Mouse (Mus musculus): ENCODE results near the gene Ciz1. TPM values are rescaled to one million over a fixed set of nuclear protein-coding genes. Genes with fewer than 3 reads are reported as not detected.

Gene Ciz1
- polyA plus RNA-seq, 1 experiment: 252 TPM

DNA sequence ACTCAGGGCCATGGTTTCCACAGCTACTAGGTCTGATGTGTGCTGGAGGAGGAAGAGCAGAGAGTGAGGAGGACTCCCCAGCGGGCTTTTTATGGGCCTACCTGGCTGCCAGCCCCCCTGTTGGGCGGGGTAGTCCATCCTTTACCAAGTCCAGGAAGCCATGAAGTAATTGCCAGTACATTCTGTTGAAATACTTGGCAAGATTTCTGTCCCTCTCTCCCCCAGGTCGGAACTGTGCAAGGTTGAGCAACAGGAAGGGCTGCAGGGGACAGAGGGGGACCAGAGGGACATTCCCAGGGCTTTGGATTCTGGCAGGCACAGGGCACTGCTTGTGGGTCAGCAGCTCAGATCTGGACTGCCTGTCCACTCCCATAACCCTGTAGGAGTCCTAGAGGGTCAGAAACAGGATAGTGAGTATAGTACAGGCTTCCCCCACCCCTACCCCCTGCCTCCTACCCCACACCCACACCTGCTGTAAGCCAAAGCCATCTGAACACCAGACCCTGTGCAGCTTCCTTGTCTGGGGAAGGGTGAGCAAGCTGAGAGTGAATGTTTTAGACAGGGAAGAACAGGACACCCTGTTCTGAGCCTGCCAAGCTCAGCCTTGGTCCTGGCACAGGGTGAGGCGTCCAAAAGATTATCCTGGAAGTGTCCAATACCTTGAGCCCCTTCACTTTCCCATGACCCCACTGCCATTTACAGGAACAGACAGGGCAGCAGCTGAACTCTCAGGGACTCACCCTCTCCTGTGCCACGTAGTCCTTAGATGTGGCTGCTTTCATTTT, 35.8 kb downstream of the Ciz1 start, which contains the start of gene Lcn2:
TSS of gene Lcn2 (minus strand) at position 547 of the 785 bp plus-strand sequence.
- TF ChIP-seq POLR2A (IDR thresholded peaks at IDR 0.05; ENCODE audit: low read depth, low read length) (no peak), CTCF (IDR thresholded peaks at IDR 0.05; ENCODE audit: extremely low read depth, insufficient read depth, insufficient read length, insufficient replicate concordance) (no peak)
- no peak within 1 kb of the TSS for H3K27ac ChIP-seq (ENCODE audit: insufficient read depth, low read length)
- DNase-seq (ENCODE audit: low read depth in 1 of 2, low spot score in 2 of 2): no peak
- no peaks in the 10 kb centered on the region for H3K27me3 ChIP-seq (ENCODE audit: control insufficient read depth, insufficient read depth, low read length)
- 66% methylated on average over 5 of the region's 5 CpGs for WGBS
- H3K4me1 ChIP-seq (ENCODE audit: control insufficient read depth, insufficient read depth, insufficient read length): no peaks in the 10 kb centered on the region
- H3K36me3 ChIP-seq (ENCODE audit: control insufficient read depth, insufficient read depth, low read length): no peaks in the 10 kb centered on the region
- H3K4me3 ChIP-seq (ENCODE audit: extremely low read depth, insufficient read depth, insufficient read length): no peak within 1 kb of the TSS

DNA sequence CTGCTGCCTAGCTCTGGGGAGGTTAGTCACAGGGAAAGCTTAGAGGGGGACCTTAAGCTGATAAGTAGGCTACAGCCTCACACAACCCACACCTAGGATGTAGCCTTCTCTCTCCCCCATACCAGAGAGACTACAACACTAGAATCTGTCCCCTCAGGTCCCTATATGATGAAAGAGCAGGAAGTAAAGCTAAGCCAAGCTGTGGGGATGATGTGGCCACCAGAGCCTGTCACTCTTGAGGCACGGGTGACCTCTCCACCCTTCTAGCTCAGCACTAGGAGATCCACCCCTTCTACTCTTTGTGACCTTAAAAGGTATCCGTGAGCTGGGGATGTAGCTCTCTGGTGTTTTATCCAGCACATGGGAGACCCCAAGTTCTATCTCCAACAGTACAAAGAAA, 37.0 kb downstream of the Ciz1 start:
- WGBS: 62% methylated on average over 2 of the region's 2 CpGs
- Histone ChIP-seq H3K27me3 (ENCODE audit: control insufficient read depth, insufficient read depth, low read length) (no peaks in the 10 kb centered on the region), H3K27ac (ENCODE audit: insufficient read depth, low read length) (no peak overlapping the region), H3K4me3 (ENCODE audit: extremely low read depth, insufficient read depth, insufficient read length) (no peak overlapping the region), H3K36me3 (ENCODE audit: control insufficient read depth, insufficient read depth, low read length) (no peaks in the 10 kb centered on the region), H3K4me1 (ENCODE audit: control insufficient read depth, insufficient read depth, insufficient read length) (no peaks in the 10 kb centered on the region)
- no peak for DNase-seq (ENCODE audit: low read depth in 1 of 2, low spot score in 2 of 2)
- TF ChIP-seq CTCF (IDR thresholded peaks at IDR 0.05; ENCODE audit: extremely low read depth, insufficient read depth, insufficient read length, insufficient replicate concordance): no peak
- no peak for TF ChIP-seq POLR2A (IDR thresholded peaks at IDR 0.05; ENCODE audit: low read depth, low read length)

DNA sequence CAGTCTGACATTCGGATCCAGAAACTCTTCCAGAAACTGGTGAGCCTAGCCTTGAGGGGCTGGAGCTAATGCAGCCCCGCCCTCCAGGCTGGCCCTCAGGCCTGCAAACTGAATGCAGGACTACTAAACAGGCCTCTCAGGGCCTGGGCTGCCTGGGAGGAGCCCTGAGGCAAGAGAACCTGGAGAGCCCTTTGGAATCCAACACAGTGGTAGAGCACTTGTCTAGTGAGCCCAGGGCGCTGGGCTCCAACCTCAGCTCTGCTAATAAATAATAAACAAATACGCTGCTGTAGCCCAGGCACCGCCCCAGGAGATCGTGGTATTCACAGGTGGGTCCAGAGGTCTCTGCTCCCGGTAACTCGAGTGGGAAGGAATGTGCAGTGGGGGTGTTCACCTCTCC, 38.7 kb downstream of the Ciz1 start:
- 89% methylated on average over 8 of the region's 8 CpGs for WGBS
- Histone ChIP-seq H3K27me3 (ENCODE audit: control insufficient read depth, insufficient read depth, low read length) (no peaks in the 10 kb centered on the region), H3K27ac (ENCODE audit: insufficient read depth, low read length) (no peak overlapping the region), H3K36me3 (ENCODE audit: control insufficient read depth, insufficient read depth, low read length) (no peaks in the 10 kb centered on the region), H3K4me3 (ENCODE audit: extremely low read depth, insufficient read depth, insufficient read length) (no peak overlapping the region), H3K4me1 (ENCODE audit: control insufficient read depth, insufficient read depth, insufficient read length) (0 out of 2 replicates have a peak, but pooled peaks cover 2% of the 10 kb centered on the region)
- TF ChIP-seq CTCF (IDR thresholded peaks at IDR 0.05; ENCODE audit: extremely low read depth, insufficient read depth, insufficient read length, insufficient replicate concordance) (no peak), POLR2A (IDR thresholded peaks at IDR 0.05; ENCODE audit: low read depth, low read length) (no peak)
- no peak for DNase-seq (ENCODE audit: low read depth in 1 of 2, low spot score in 2 of 2)

DNA sequence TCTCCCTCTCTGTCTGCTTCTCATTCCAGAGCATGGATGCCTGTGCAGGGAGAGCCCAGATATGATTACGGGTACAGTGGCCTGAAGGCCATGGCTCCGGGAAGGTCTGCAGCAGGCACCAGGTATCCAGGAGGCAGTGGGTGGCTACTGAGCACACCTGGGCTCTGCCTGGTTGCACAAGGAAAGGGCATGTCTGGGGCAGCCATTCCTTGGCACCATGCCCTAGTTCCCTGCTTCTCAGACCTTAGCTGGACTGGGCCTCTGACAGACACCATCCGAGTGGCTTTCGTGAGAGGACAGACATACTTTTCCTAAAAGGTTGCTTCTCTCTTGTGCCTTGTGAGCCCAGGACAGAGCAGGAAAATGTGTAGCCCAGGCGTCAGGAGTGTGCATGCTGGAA, 39.9 kb downstream of the Ciz1 start:
- no peak for DNase-seq (ENCODE audit: low read depth in 1 of 2, low spot score in 2 of 2)
- no peak overlapping the region for H3K4me3 ChIP-seq (ENCODE audit: extremely low read depth, insufficient read depth, insufficient read length)
- H3K4me1 ChIP-seq (ENCODE audit: control insufficient read depth, insufficient read depth, insufficient read length): peaks cover 5% of the 10 kb centered on the region; the same call in 1 of the 2 replicates
- no peak for TF ChIP-seq CTCF (IDR thresholded peaks at IDR 0.05; ENCODE audit: extremely low read depth, insufficient read depth, insufficient read length, insufficient replicate concordance)
- TF ChIP-seq POLR2A (IDR thresholded peaks at IDR 0.05; ENCODE audit: low read depth, low read length): no peak
- H3K36me3 ChIP-seq (ENCODE audit: control insufficient read depth, insufficient read depth, low read length): no peaks in the 10 kb centered on the region
- 82% methylated on average over 5 of the region's 5 CpGs for WGBS
- no peaks in the 10 kb centered on the region for H3K27me3 ChIP-seq (ENCODE audit: control insufficient read depth, insufficient read depth, low read length)
- H3K27ac ChIP-seq (ENCODE audit: insufficient read depth, low read length): no peak overlapping the region

DNA sequence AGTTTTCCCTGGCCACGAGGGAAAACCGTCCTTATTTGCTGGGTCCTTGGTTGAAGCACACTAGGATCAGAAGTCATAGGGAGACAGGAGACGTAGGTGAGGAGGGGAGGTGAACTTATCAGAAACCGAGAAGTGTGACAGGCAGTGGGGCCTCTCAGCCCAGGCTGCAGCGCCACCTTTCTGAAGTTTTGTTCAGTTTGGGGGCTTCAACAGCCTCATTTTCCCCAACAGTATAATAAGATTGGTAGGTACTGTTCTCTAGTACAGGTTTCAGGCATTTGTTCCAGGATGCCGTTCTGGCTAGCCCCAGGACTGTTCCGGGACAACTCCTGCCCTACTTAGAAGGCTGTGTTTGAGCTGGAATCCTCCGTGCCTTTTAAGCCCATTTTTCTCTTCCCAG, 42.8 kb downstream of the Ciz1 start:
- Histone ChIP-seq H3K4me1 (ENCODE audit: control insufficient read depth, insufficient read depth, insufficient read length) (peaks cover 7% of the 10 kb centered on the region; the same call in 1 of the 2 replicates), H3K27me3 (ENCODE audit: control insufficient read depth, insufficient read depth, low read length) (no peaks in the 10 kb centered on the region), H3K27ac (ENCODE audit: insufficient read depth, low read length) (peak overlapping the region; percentile 92; the same call in 1 of the 2 replicates), H3K36me3 (ENCODE audit: control insufficient read depth, insufficient read depth, low read length) (0 out of 2 replicates have a peak, but pooled peaks cover under 1% of the 10 kb centered on the region), H3K4me3 (ENCODE audit: extremely low read depth, insufficient read depth, insufficient read length) (peak overlapping the region; percentile 76; the same call in 1 of the 2 replicates)
- WGBS: 3% methylated on average over 8 of the region's 8 CpGs
- no peak for TF ChIP-seq POLR2A (IDR thresholded peaks at IDR 0.05; ENCODE audit: low read depth, low read length)
- TF ChIP-seq CTCF (IDR thresholded peaks at IDR 0.05; ENCODE audit: extremely low read depth, insufficient read depth, insufficient read length, insufficient replicate concordance): no peak
- peak in 1 of 2 experiments; percentile 18 for DNase-seq (ENCODE audit: low read depth in 1 of 2, low spot score in 2 of 2)

DNA sequence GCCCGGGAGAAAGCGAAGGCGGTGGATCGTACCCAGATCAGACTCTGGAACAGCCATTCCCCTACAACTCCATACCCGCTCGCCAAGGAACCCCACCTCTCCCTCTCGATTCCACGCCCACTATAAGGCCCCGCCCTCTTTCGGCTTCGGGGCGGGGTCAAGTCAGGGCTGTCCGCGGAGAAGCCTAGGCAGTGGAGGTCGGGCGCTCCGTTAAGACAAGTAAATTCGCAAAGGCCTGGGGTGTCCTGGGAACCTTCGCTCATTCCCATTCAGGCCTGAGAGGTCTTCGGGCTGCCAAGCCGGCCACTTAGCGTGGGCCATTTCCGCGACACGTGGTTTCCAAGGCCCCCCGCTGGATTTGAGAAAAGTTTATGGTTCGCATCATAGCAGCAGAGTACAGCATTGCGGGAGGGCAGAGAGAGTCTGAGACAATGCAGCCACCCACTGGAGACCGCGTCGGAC, 43.4 kb downstream of the Ciz1 start, which contains the start of gene Ptges2:
TSS of gene Ptges2 (plus strand) at position 413 of the 462 bp plus-strand sequence.
- peak; percentile 77 to 87 for DNase-seq (ENCODE audit: low read depth in 1 of 2, low spot score in 2 of 2)
- WGBS: under 1% methylated on average over 31 of the region's 31 CpGs
- TF ChIP-seq CTCF (IDR thresholded peaks at IDR 0.05; ENCODE audit: extremely low read depth, insufficient read depth, insufficient read length, insufficient replicate concordance) (no peak), POLR2A (IDR thresholded peaks at IDR 0.05; ENCODE audit: low read depth, low read length) (no peak)

More for the DNA sequence above, 43.4 kb downstream of the Ciz1 start, which contains the start of gene Ptges2:
- peaks cover 7% of the 10 kb centered on the region; the same call in 1 of the 2 replicates for H3K4me1 ChIP-seq (ENCODE audit: control insufficient read depth, insufficient read depth, insufficient read length)
- H3K27me3 ChIP-seq (ENCODE audit: control insufficient read depth, insufficient read depth, low read length): no peaks in the 10 kb centered on the region
- 0 out of 2 replicates have a peak, but pooled peaks cover 2% of the 10 kb centered on the region for H3K36me3 ChIP-seq (ENCODE audit: control insufficient read depth, insufficient read depth, low read length)
- H3K27ac ChIP-seq (ENCODE audit: insufficient read depth, low read length): peak within 1 kb of the TSS; percentile 92
- peak within 1 kb of the TSS; percentile 76 for H3K4me3 ChIP-seq (ENCODE audit: extremely low read depth, insufficient read depth, insufficient read length)

Measured in spleen, adult 2 months (tissue).